Mouse (Mus musculus): ENCODE results near the gene Fyttd1. TPM values are rescaled to one million over a fixed set of nuclear protein-coding genes. Genes with fewer than 3 reads are reported as not detected.
"Not testable (repeated sequence)": the region's sequence is repeated elsewhere in the genome, so short reads cannot be mapped to it uniquely, and the experiment has no call there.

The Fyttd1 gene
- polyA plus RNA-seq, 1 experiment from 2014 or later = 115 TPM

GRCm38 (mm10) chr16:32865401-32865800 is 11.9 kb upstream of the Fyttd1 start:
- H3K4me3 ChIP-seq = no peak overlapping the region
- H3K27ac ChIP-seq = no peak overlapping the region
- 0 out of 2 replicates have a peak, but pooled peaks cover 6% of the 10 kb centered on the region for H3K36me3 ChIP-seq
- WGBS = 94% methylated on average over 4 of the region's 4 CpGs
- H3K9ac ChIP-seq = no peak overlapping the region
- H3K27me3 ChIP-seq (replicated peaks) = no peaks in the 10 kb centered on the region
- H3K9me3 ChIP-seq = no peaks in the 10 kb centered on the region
- ATAC-seq (ENCODE audit: low FRiP score, low read depth) = no peak
- H3K4me1 ChIP-seq = peaks cover 12% of the 10 kb centered on the region
- no peak overlapping the region for H3K4me2 ChIP-seq (replicated peaks)

- no peaks in the 10 kb centered on the region for H3K27me3 ChIP-seq (replicated peaks)
- whole genome bisulfite sequencing = 89% methylated on average over 5 of the region's 5 CpGs
- H3K27ac ChIP-seq = no peak overlapping the region
- peaks cover 12% of the 10 kb centered on the region for H3K4me1 ChIP-seq
- 0 out of 2 replicates have a peak, but pooled peaks cover 2% of the 10 kb centered on the region for H3K36me3 ChIP-seq
- no peak overlapping the region for H3K4me3 ChIP-seq
- peak overlapping the region; percentile 87 for H3K4me2 ChIP-seq (replicated peaks)
- no peak for ATAC-seq (ENCODE audit: low FRiP score, low read depth)
- H3K9me3 ChIP-seq = no peaks in the 10 kb centered on the region
- H3K9ac ChIP-seq = no peak overlapping the region
Measured at GRCm38 (mm10) chr16:32866713-32867112, 10.6 kb upstream of the Fyttd1 start.

GRCm38 (mm10) chr16:32867919-32868552 is 9.3 kb upstream of the Fyttd1 start:
- H3K27me3 ChIP-seq (replicated peaks) = no peaks in the 10 kb centered on the region
- peak overlapping the region; percentile 77 for H3K9ac ChIP-seq
- peak overlapping the region; percentile 87 for H3K4me2 ChIP-seq (replicated peaks)
- ATAC-seq (ENCODE audit: low FRiP score, low read depth) = peak; percentile 98
- H3K36me3 ChIP-seq = 0 out of 2 replicates have a peak, but pooled peaks cover 2% of the 10 kb centered on the region
- peak overlapping the region; percentile 59 for H3K27ac ChIP-seq
- peak overlapping the region; percentile 80 for H3K4me3 ChIP-seq
- H3K4me1 ChIP-seq = peaks cover 12% of the 10 kb centered on the region
- under 1% methylated on average over 35 of the region's 35 CpGs for WGBS
- H3K9me3 ChIP-seq = no peaks in the 10 kb centered on the region

- no peak overlapping the region for H3K4me3 ChIP-seq
- ATAC-seq (ENCODE audit: low FRiP score, low read depth) = no peak
- H3K27me3 ChIP-seq (replicated peaks) = no peaks in the 10 kb centered on the region
- H3K9me3 ChIP-seq = no peaks in the 10 kb centered on the region
- peaks cover 12% of the 10 kb centered on the region for H3K4me1 ChIP-seq
- H3K4me2 ChIP-seq (replicated peaks) = no peak overlapping the region
- 67% methylated on average over 5 of the region's 5 CpGs for WGBS
- H3K36me3 ChIP-seq = no peaks in the 10 kb centered on the region
- H3K27ac ChIP-seq = no peak overlapping the region
- H3K9ac ChIP-seq = no peak overlapping the region
Measured at GRCm38 (mm10) chr16:32870231-32870630, 7.1 kb upstream of the Fyttd1 start.

- Histone ChIP-seq H3K27me3 (replicated peaks) (no peaks in the 10 kb centered on the region), H3K4me1 (no peaks in the 10 kb centered on the region), H3K4me3 (no peak overlapping the region), H3K9ac (no peak overlapping the region), H3K27ac (no peak overlapping the region), H3K4me2 (replicated peaks) (no peak overlapping the region), H3K36me3 (no peaks in the 10 kb centered on the region), H3K9me3 (no peaks in the 10 kb centered on the region)
- ATAC-seq (ENCODE audit: low FRiP score, low read depth) = no peak
- 49% methylated on average over 3 of the region's 3 CpGs for WGBS
Measured at GRCm38 (mm10) chr16:32873366-32873765, 3.9 kb upstream of the Fyttd1 start.

GRCm38 (mm10) chr16:32875281-32875680 is 2.0 kb upstream of the Fyttd1 start:
- ATAC-seq (ENCODE audit: low FRiP score, low read depth); H3K4me3 ChIP-seq: not testable (repeated sequence)
- 77% methylated on average over 1 of the region's 1 CpGs for WGBS

GRCm38 (mm10) chr16:32875847-32876246 is 1.5 kb upstream of the Fyttd1 start:
- H3K36me3 ChIP-seq = no peaks in the 10 kb centered on the region
- no peak overlapping the region for H3K27ac ChIP-seq
- 94% methylated on average over 3 of the region's 3 CpGs for WGBS
- H3K9me3 ChIP-seq = no peaks in the 10 kb centered on the region
- no peak overlapping the region for H3K9ac ChIP-seq
- ATAC-seq (ENCODE audit: low FRiP score, low read depth) = no peak
- no peak overlapping the region for H3K4me2 ChIP-seq (replicated peaks)
- H3K4me3 ChIP-seq = no peak overlapping the region
- H3K4me1 ChIP-seq = peaks cover 13% of the 10 kb centered on the region
- no peaks in the 10 kb centered on the region for H3K27me3 ChIP-seq (replicated peaks)

More at GRCm38 (mm10) chr16:32875281-32875680, 2.0 kb upstream of the Fyttd1 start:
- H3K4me2 ChIP-seq (replicated peaks); H3K36me3 ChIP-seq; H3K27ac ChIP-seq; H3K9me3 ChIP-seq; H3K9ac ChIP-seq; H3K27me3 ChIP-seq (replicated peaks): not testable (repeated sequence)
- peaks cover 13% of the 10 kb centered on the region for H3K4me1 ChIP-seq

- no peak for ATAC-seq (ENCODE audit: low FRiP score, low read depth)
- peak overlapping the region; percentile 88; the same call in 1 of the 2 replicates for H3K9ac ChIP-seq
- peak overlapping the region; percentile 88 for H3K4me3 ChIP-seq
- peak overlapping the region; percentile 82 for H3K4me2 ChIP-seq (replicated peaks)
- no peak overlapping the region for H3K27ac ChIP-seq
- peaks cover 16% of the 10 kb centered on the region for H3K4me1 ChIP-seq
- no peaks in the 10 kb centered on the region for H3K36me3 ChIP-seq
- no peaks in the 10 kb centered on the region for H3K27me3 ChIP-seq (replicated peaks)
- 38% methylated on average over 9 of the region's 9 CpGs for WGBS
- no peaks in the 10 kb centered on the region for H3K9me3 ChIP-seq
Measured at GRCm38 (mm10) chr16:32876831-32877230, 469 bp upstream of the Fyttd1 start.

GRCm38 (mm10) chr16:32878157-32878598 is 878 bp downstream of the Fyttd1 start:
- H3K4me3 ChIP-seq = peak overlapping the region; percentile 88
- H3K9ac ChIP-seq = peak overlapping the region; percentile 88
- H3K4me1 ChIP-seq = peaks cover 18% of the 10 kb centered on the region
- peak; percentile 76 for ATAC-seq (ENCODE audit: low FRiP score, low read depth)
- H3K27me3 ChIP-seq (replicated peaks) = no peaks in the 10 kb centered on the region
- peak overlapping the region; percentile 82 for H3K4me2 ChIP-seq (replicated peaks)
- no peaks in the 10 kb centered on the region for H3K36me3 ChIP-seq
- H3K27ac ChIP-seq = peak overlapping the region; percentile 77
- under 1% methylated on average over 34 of the region's 34 CpGs for WGBS
- no peaks in the 10 kb centered on the region for H3K9me3 ChIP-seq

GRCm38 (mm10) chr16:32878972-32879926 is 1.9 kb downstream of the Fyttd1 start:
- WGBS = 84% methylated on average over 14 of the region's 14 CpGs
- no peaks in the 10 kb centered on the region for H3K9me3 ChIP-seq
- no peaks in the 10 kb centered on the region for H3K36me3 ChIP-seq
- peak overlapping the region; percentile 88 for H3K4me3 ChIP-seq
- peaks cover 18% of the 10 kb centered on the region for H3K4me1 ChIP-seq
- 0 out of 2 replicates have a peak overlapping the region, but pooled peaks have one; percentile 88 for H3K9ac ChIP-seq
- H3K27me3 ChIP-seq (replicated peaks) = no peaks in the 10 kb centered on the region
- H3K27ac ChIP-seq = no peak overlapping the region
- peak overlapping the region; percentile 82 for H3K4me2 ChIP-seq (replicated peaks)
- ATAC-seq (ENCODE audit: low FRiP score, low read depth) = no peak

- no peaks in the 10 kb centered on the region for H3K9me3 ChIP-seq
- 83% methylated on average over 7 of the region's 7 CpGs for WGBS
- no peak for ATAC-seq (ENCODE audit: low FRiP score, low read depth)
Measured at GRCm38 (mm10) chr16:32881538-32881937, 4.2 kb downstream of the Fyttd1 start.

GRCm38 (mm10) chr16:32887996-32888395 is 10.7 kb downstream of the Fyttd1 start:
- Histone ChIP-seq H3K4me2 (replicated peaks) (no peak overlapping the region), H3K9me3 (no peaks in the 10 kb centered on the region), H3K27ac (no peak overlapping the region), H3K4me3 (no peak overlapping the region), H3K27me3 (replicated peaks) (no peaks in the 10 kb centered on the region), H3K36me3 (peaks cover 27% of the 10 kb centered on the region), H3K4me1 (no peaks in the 10 kb centered on the region), H3K9ac (no peak overlapping the region)
- 91% methylated on average over 7 of the region's 7 CpGs for WGBS
- ATAC-seq (ENCODE audit: low FRiP score, low read depth) = no peak

More at GRCm38 (mm10) chr16:32881538-32881937, 4.2 kb downstream of the Fyttd1 start:
- H3K4me1 ChIP-seq = peaks cover 18% of the 10 kb centered on the region
- no peak overlapping the region for H3K27ac ChIP-seq
- H3K27me3 ChIP-seq (replicated peaks) = no peaks in the 10 kb centered on the region
- H3K4me3 ChIP-seq = no peak overlapping the region
- peaks cover 3% of the 10 kb centered on the region; the same call in 1 of the 2 replicates for H3K36me3 ChIP-seq
- no peak overlapping the region for H3K4me2 ChIP-seq (replicated peaks)
- no peak overlapping the region for H3K9ac ChIP-seq
